Mouse (Mus musculus) embryonic facial prominence, embryonic 12.5 days (tissue): Measurements from ENCODE around the gene P4ha1. TPM values are rescaled to one million over a fixed set of nuclear protein-coding genes. Genes with fewer than 3 reads are reported as not detected.

ENCODE experiments used
- ATAC-seq: fragments of 200-750 bp; cut with Nextera tagmentation; 2 replicates; pipeline ENCODE4 v1.8.0; 2017; ENCODE audit not compliant: insufficient number of reproducible peaks, insufficient read depth, low FRiP score, low TSS enrichment
- H3K27ac ChIP-seq: fragments of 300-500 bp; sonication (generic); 2 replicates; pipeline ENCODE4 v1.5.1; 2016; ENCODE audit warnings: mild to moderate bottlenecking
- H3K27me3 ChIP-seq: fragments of 300-500 bp; sonication (generic); 2 replicates; pipeline ENCODE4 v1.6.1; 2016; ENCODE audit warnings: mild to moderate bottlenecking, moderate library complexity
- H3K36me3 ChIP-seq: fragments of 300-500 bp; sonication (generic); 2 replicates; pipeline ENCODE4 v1.6.1; 2016; ENCODE audit warnings: mild to moderate bottlenecking
- H3K4me1 ChIP-seq: fragments of 300-500 bp; sonication (generic); 2 replicates; pipeline ENCODE4 v1.6.1; 2016
- H3K4me2 ChIP-seq: fragments of 300-500 bp; sonication (generic); replicated peaks from 2 replicates; pipeline ENCODE4 v1.6.1; 2016; ENCODE audit warnings: mild to moderate bottlenecking, moderate library complexity
- H3K4me3 ChIP-seq: fragments of 300-500 bp; sonication (generic); 2 replicates; pipeline ENCODE4 v1.5.1; 2016; ENCODE audit warnings: mild to moderate bottlenecking
- H3K9ac ChIP-seq: fragments of 300-500 bp; sonication (generic); 2 replicates; pipeline ENCODE4 v1.6.1; 2016; ENCODE audit warnings: mild to moderate bottlenecking, moderate library complexity
- H3K9me3 ChIP-seq: fragments of 300-500 bp; sonication (generic); 2 replicates; pipeline ENCODE4 v1.6.1; 2016; ENCODE audit warnings: mild to moderate bottlenecking, moderate library complexity
- WGBS: fragments of 180-500 bp; shearing (Covaris S2); methylation state at CpG from one replicate; pipeline ENCODE4 v1.1.7; 2016; 5-methylcytosine and 5-hydroxymethylcytosine counted together
- polyA plus RNA-seq: library from polyadenylated mRNA; unstranded; fragments of >200 nt; fragmentation: Nextera tagmentation; extraction: Ambion mirVana; gene quantifications from 2 replicates; pipeline ENCODE4 v1.2.1, GENCODE M21; 2016

P4ha1 gene
- polyA plus RNA-seq, 1 experiment from 2014 or later: 61.2 TPM

DNA sequence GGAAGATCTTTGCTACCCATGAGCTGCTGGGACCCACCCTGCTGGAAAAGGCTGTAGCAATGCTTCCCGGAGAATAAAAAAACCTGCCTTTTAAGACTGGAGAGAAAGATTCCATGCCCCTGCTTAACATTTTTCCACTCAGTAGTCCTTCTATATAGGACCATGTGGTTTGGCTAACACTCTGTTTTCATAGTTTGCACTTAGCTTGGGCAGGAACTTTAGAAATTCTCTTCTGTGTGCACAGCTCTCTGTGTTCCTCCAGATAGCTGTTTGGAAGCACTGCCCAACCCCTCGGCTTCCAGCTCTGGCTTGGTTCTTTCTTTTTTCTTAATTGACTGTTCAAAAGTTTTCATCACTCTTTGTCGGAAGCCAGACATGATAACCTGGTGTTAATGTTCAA, 93.5 kb downstream of the P4ha1 start:
- H3K36me3 ChIP-seq: no peaks in the 10 kb centered on the region
- H3K4me2 ChIP-seq: no peak overlapping the region
- no peaks in the 10 kb centered on the region for H3K27me3 ChIP-seq
- H3K4me3 ChIP-seq: no peak overlapping the region
- no peak overlapping the region for H3K9ac ChIP-seq
- H3K27ac ChIP-seq: no peak overlapping the region
- H3K9me3 ChIP-seq: no peaks in the 10 kb centered on the region
- no peaks in the 10 kb centered on the region for H3K4me1 ChIP-seq
- ATAC-seq: no peak
- WGBS: 86% methylated on average over 3 of the region's 3 CpGs

DNA sequence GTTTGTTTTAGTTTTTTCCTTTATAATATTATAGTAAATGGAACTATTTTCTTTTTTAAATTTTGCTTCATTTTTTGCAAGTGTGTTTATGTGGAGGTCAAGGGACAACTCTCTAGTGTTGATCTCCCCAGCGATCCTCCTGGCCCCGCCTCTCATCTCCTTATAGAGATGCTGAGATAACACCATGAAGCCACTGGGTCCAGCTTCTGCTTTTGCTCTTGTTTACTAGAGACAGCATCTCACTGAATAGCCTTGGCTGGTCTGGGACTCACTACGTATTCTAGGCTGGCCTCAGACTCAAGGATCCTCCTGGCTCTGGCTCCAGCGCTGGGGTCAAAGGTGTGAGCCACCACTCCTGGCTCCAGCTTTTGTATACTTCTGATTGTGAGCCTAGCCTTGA, 96.4 kb downstream of the P4ha1 start:
- Histone ChIP-seq H3K9me3 (no peaks in the 10 kb centered on the region), H3K27ac (no peak overlapping the region), H3K27me3 (no peaks in the 10 kb centered on the region), H3K4me3 (no peak overlapping the region), H3K36me3 (no peaks in the 10 kb centered on the region), H3K4me2 (no peak overlapping the region), H3K9ac (no peak overlapping the region), H3K4me1 (no peaks in the 10 kb centered on the region)
- no peak for ATAC-seq
- WGBS: 86% methylated on average over 4 of the region's 4 CpGs

Other genes starting within 250 kb of the P4ha1 start
- 32.1 and 36.8 TPM in 2 replicates for gene Sept10, start 101.4 kb upstream of the P4ha1 start, polyA plus RNA-seq
- gene Sowahc, start 101.3 kb upstream of the P4ha1 start, polyA plus RNA-seq: 15.1 and 16.6 TPM in 2 replicates
- gene Gm10273, start 72.3 kb downstream of the P4ha1 start, polyA plus RNA-seq: 4.1 and 4.3 TPM in 2 replicates
- gene Pla2g12b, start 80.4 kb downstream of the P4ha1 start, polyA plus RNA-seq: not detected in 2 replicates
- gene Oit3, start 118.5 kb downstream of the P4ha1 start, polyA plus RNA-seq: 0.69 and 0.79 TPM in 2 replicates